Mouse (Mus musculus) myocyte (in vitro differentiated cells): ENCODE results near the gene Fancd2. TPM values are rescaled to one million over a fixed set of nuclear protein-coding genes. Genes with fewer than 3 reads are reported as not detected.

Experiments
- H3K27me3 ChIP-seq: one replicate; pipeline ENCODE4 v1.6.1; 2011; ENCODE audit not compliant: control insufficient read depth, insufficient read depth, insufficient read length
- H3K36me3 ChIP-seq: one replicate; pipeline ENCODE4 v1.6.1; 2011; ENCODE audit not compliant: control insufficient read depth, insufficient read depth
- H3K4me2 ChIP-seq: one replicate; pipeline ENCODE4 v1.6.1; 2011; ENCODE audit warnings: low read depth, control low read depth
- H3K4me3 ChIP-seq: one replicate; pipeline ENCODE4 v1.5.1; 2011; ENCODE audit warnings: mild to moderate bottlenecking, control low read depth, moderate library complexity
- H3K79me2 ChIP-seq: one replicate; pipeline ENCODE4 v1.6.1; 2011; ENCODE audit not compliant: control insufficient read depth, insufficient read depth
- H3ac ChIP-seq: one replicate; pipeline ENCODE4 v1.6.1; 2011; ENCODE audit not compliant: control insufficient read depth, insufficient read length
- CEBPB ChIP-seq: IDR thresholded peaks from 2 replicates; pipeline ENCODE4 v1.6.1; 2011; ENCODE audit warnings: mild to moderate bottlenecking, moderate library complexity; ENCODE audit not compliant: poor library complexity, insufficient read depth, severe bottlenecking
- MAX ChIP-seq: IDR thresholded peaks from one replicate; pipeline ENCODE4 v1.6.1; 2011; ENCODE audit warnings: low read depth, mild to moderate bottlenecking, control low read depth
- MYOG ChIP-seq, 3 experiments: IDR thresholded peaks; one replicate each; pipeline ENCODE4 v1.6.1; 2011; ENCODE audit warnings: control low read depth in 2 of 3, low read depth in 2 of 3, mild to moderate bottlenecking in 2 of 3; ENCODE audit not compliant: insufficient read length in 2 of 3, control insufficient read depth in 1 of 3, insufficient read depth in 1 of 3
- POLR2A ChIP-seq: IDR thresholded peaks from one replicate; pipeline ENCODE4 v1.6.1; 2011; ENCODE audit warnings: low read depth, mild to moderate bottlenecking, control low read depth, moderate library complexity; ENCODE audit not compliant: insufficient read length
- POLR2AphosphoS2 ChIP-seq: IDR thresholded peaks from one replicate; pipeline ENCODE4 v1.6.1; 2011; ENCODE audit warnings: low read depth, control low read depth; ENCODE audit not compliant: insufficient read length
- REST ChIP-seq: IDR thresholded peaks from one replicate; pipeline ENCODE4 v1.6.1; 2011; ENCODE audit warnings: mild to moderate bottlenecking, control low read depth, moderate library complexity; ENCODE audit not compliant: insufficient read depth, insufficient read length
- SRF ChIP-seq: IDR thresholded peaks from one replicate; pipeline ENCODE4 v1.6.1; 2011; ENCODE audit warnings: low read depth; ENCODE audit not compliant: control insufficient read depth, insufficient read length
- TCF12 ChIP-seq: IDR thresholded peaks from one replicate; pipeline ENCODE4 v1.6.1; 2011; ENCODE audit warnings: mild to moderate bottlenecking, control low read depth; ENCODE audit not compliant: poor library complexity, insufficient read depth, severe bottlenecking
- TCF3 ChIP-seq: IDR thresholded peaks from one replicate; pipeline ENCODE4 v1.6.1; 2011; ENCODE audit warnings: low read depth, control low read depth; ENCODE audit not compliant: insufficient read length
- USF1 ChIP-seq: IDR thresholded peaks from one replicate; pipeline ENCODE4 v1.6.1; 2011; ENCODE audit warnings: low read depth, mild to moderate bottlenecking, control low read depth, moderate library complexity
- polyA plus RNA-seq: library from polyadenylated mRNA; unstranded; fragments of >200 nt; fragmentation: generic; extraction: Trizol; gene quantifications from one replicate; pipeline ENCODE4 v1.2.1, GENCODE M21; 2012; ENCODE audit warnings: missing spikeins

Fancd2 gene
- polyA plus RNA-seq, 1 experiment, result 2.3 TPM

- H3K4me2 ChIP-seq, result no peak overlapping the region
- H3K4me3 ChIP-seq, result no peak overlapping the region
- H3K36me3 ChIP-seq, result no peaks in the 10 kb centered on the region
- peaks cover 7% of the 10 kb centered on the region for H3K79me2 ChIP-seq
- no peak overlapping the region for H3ac ChIP-seq
- TF ChIP-seq POLR2AphosphoS2, result no peak
- TF ChIP-seq CEBPB, result no peak
- no peak for TF ChIP-seq TCF12
- TF ChIP-seq REST, result no peak
- TF ChIP-seq POLR2A, result no peak
- H3K27me3 ChIP-seq, result no peaks in the 10 kb centered on the region
These were observed 111.5 kb downstream of the Fancd2 start for GRCm38 (mm10) chr6:113643021-113643420.

- no peak overlapping the region for H3K4me3 ChIP-seq
- TF ChIP-seq SRF (no peak), USF1 (no peak), MAX (no peak), CEBPB (no peak), MYOG (IDR thresholded peaks at IDR 0.05; ENCODE audit: control insufficient read depth in 1 of 3, insufficient read depth in 1 of 3, insufficient read length in 2 of 3, low read depth in 2 of 3) (no peak), POLR2AphosphoS2 (no peak)
- no peaks in the 10 kb centered on the region for H3K36me3 ChIP-seq
- no peaks in the 10 kb centered on the region for H3K27me3 ChIP-seq
- H3ac ChIP-seq, result no peak overlapping the region
- no peak overlapping the region for H3K4me2 ChIP-seq
- H3K79me2 ChIP-seq, result peaks cover 4% of the 10 kb centered on the region
These were observed 112.5 kb downstream of the Fancd2 start for GRCm38 (mm10) chr6:113643967-113644366.

- no peak overlapping the region for H3K4me2 ChIP-seq
- no peaks in the 10 kb centered on the region for H3K79me2 ChIP-seq
- no peak overlapping the region for H3ac ChIP-seq
- H3K4me3 ChIP-seq, result no peak overlapping the region
- H3K27me3 ChIP-seq, result no peaks in the 10 kb centered on the region
- H3K36me3 ChIP-seq, result no peaks in the 10 kb centered on the region
- no peak for TF ChIP-seq TCF12
- no peak for TF ChIP-seq MAX
- no peak for TF ChIP-seq POLR2A
- no peak for TF ChIP-seq CEBPB
- no peak for TF ChIP-seq TCF3
- no peak for TF ChIP-seq USF1
- TF ChIP-seq SRF, result no peak
- TF ChIP-seq POLR2AphosphoS2, result no peak
These were observed 113.3 kb downstream of the Fancd2 start for GRCm38 (mm10) chr6:113644808-113645207.

Other genes with a start within 250 kb of the Fancd2 start
- gene Cpne9, start 249.4 kb upstream of the Fancd2 start, polyA plus RNA-seq, result 0.08 TPM
- gene Brpf1, start 224.5 kb upstream of the Fancd2 start, polyA plus RNA-seq, result 15.0 TPM
- 11.8 TPM for gene Ogg1, start 204.7 kb upstream of the Fancd2 start, polyA plus RNA-seq
- gene Camk1, start 187.7 kb upstream of the Fancd2 start, polyA plus RNA-seq, result 44.5 TPM
- 32.1 TPM for gene Tada3, start 153.8 kb upstream of the Fancd2 start, polyA plus RNA-seq
- gene Arpc4, start 153.6 kb upstream of the Fancd2 start, polyA plus RNA-seq, result 207 TPM
- gene Ttll3, start 142.4 kb upstream of the Fancd2 start, polyA plus RNA-seq, result 1.9 TPM
- gene Rpusd3, start 112.3 kb upstream of the Fancd2 start, polyA plus RNA-seq, result 11.7 TPM
- not detected for gene Cidec, start 95.9 kb upstream of the Fancd2 start, polyA plus RNA-seq
- 92.7 TPM for gene Jagn1, start 89.1 kb upstream of the Fancd2 start, polyA plus RNA-seq
- not detected for gene Il17re, start 73.2 kb upstream of the Fancd2 start, polyA plus RNA-seq
- 73.0 TPM for gene Il17rc, start 60.3 kb upstream of the Fancd2 start, polyA plus RNA-seq
- 78.2 TPM for gene Creld1, start 48.4 kb upstream of the Fancd2 start, polyA plus RNA-seq
- 0.22 TPM for gene Prrt3, start 29.8 kb upstream of the Fancd2 start, polyA plus RNA-seq
- 86.5 TPM for gene Emc3, start within 50 bp of the Fancd2 start, polyA plus RNA-seq
- gene Fancd2os, start 69.0 kb downstream of the Fancd2 start, polyA plus RNA-seq, result 0.04 TPM
- 199 TPM for gene Brk1, start 73.1 kb downstream of the Fancd2 start, polyA plus RNA-seq
- 20.6 TPM for gene Vhl, start 92.3 kb downstream of the Fancd2 start, polyA plus RNA-seq
- gene Irak2, start 106.8 kb downstream of the Fancd2 start, polyA plus RNA-seq, result 17.0 TPM
- 21.0 TPM for gene Tatdn2, start 165.4 kb downstream of the Fancd2 start, polyA plus RNA-seq
- gene Ghrl, start 188.2 kb downstream of the Fancd2 start, polyA plus RNA-seq, result 0.35 TPM
- 229 TPM for gene Sec13, start 209.1 kb downstream of the Fancd2 start, polyA plus RNA-seq